Mouse (Mus musculus) CH12.LX (cell line): Measurements from ENCODE around the gene Cox17. TPM values are rescaled to one million over a fixed set of nuclear protein-coding genes. Genes with fewer than 3 reads are reported as not detected.

Source experiments
- DNase-seq: peaks from one replicate; pipeline ENCODE4 v3.0.0-alpha.2; 2013; ENCODE audit errors: extremely low read depth
- H3K27ac ChIP-seq: 2 replicates; pipeline ENCODE4 v1.5.1; 2012; ENCODE audit warnings: low read depth, mild to moderate bottlenecking, control low read depth, moderate library complexity; ENCODE audit not compliant: insufficient read depth
- H3K27me3 ChIP-seq: replicated peaks from 2 replicates; pipeline ENCODE3; 2012; ENCODE audit warnings: inconsistent platforms
- H3K36me3 ChIP-seq, 2 experiments: replicated peaks in 1 of 2; 2 replicates each; pipeline versions ENCODE3 to v1.6.1; 2012; ENCODE audit warnings: inconsistent platforms in 1 of 2, low read length in 1 of 2, mild to moderate bottlenecking in 1 of 2, mixed read lengths in 1 of 2, moderate library complexity in 1 of 2; ENCODE audit not compliant: control insufficient read depth in 1 of 2, insufficient read depth in 1 of 2
- H3K4me1 ChIP-seq, 2 experiments: 2 replicates each; pipeline ENCODE4 v1.6.1; 2012; ENCODE audit warnings: inconsistent platforms in 1 of 2, moderate library complexity in 1 of 2; ENCODE audit not compliant: insufficient read depth in 2 of 2, control insufficient read depth in 1 of 2
- H3K4me2 ChIP-seq: 2 replicates; pipeline ENCODE4 v1.6.1; 2012; ENCODE audit warnings: low read depth, mild to moderate bottlenecking, control low read depth; ENCODE audit not compliant: poor library complexity, insufficient read depth, severe bottlenecking
- H3K4me3 ChIP-seq, 3 experiments: fragments of 150-350 bp in 1 of 3; sonication (generic) in 1 of 3; replicated peaks in 1 of 3; 2 replicates each; pipeline versions ENCODE3 to v1.5.1; 2011 to 2012; ENCODE audit warnings: low read depth in 2 of 3, low read length in 2 of 3, mild to moderate bottlenecking in 2 of 3, moderate library complexity in 2 of 3, control low read depth in 1 of 3, improper control_type of control experiment in 1 of 3, inconsistent platforms in 1 of 3, mixed read lengths in 1 of 3; ENCODE audit not compliant: poor library complexity in 1 of 3
- H3K79me2 ChIP-seq: replicated peaks from 2 replicates; pipeline ENCODE4 v1.6.1; 2012; ENCODE audit warnings: mild to moderate bottlenecking, moderate library complexity; ENCODE audit not compliant: control insufficient read depth, poor library complexity, insufficient read depth, severe bottlenecking; ENCODE audit errors: extremely low read depth
- H3K9ac ChIP-seq: 2 replicates; pipeline ENCODE4 v1.6.1; 2012; ENCODE audit warnings: low read depth, mild to moderate bottlenecking, control low read depth, moderate library complexity; ENCODE audit not compliant: insufficient read depth
- H3K9me3 ChIP-seq: replicated peaks from 2 replicates; pipeline ENCODE3; 2012; ENCODE audit warnings: low read length, inconsistent platforms, mixed read lengths
- BHLHE40 ChIP-seq: IDR thresholded peaks from 2 replicates; pipeline ENCODE4 v1.6.1; 2011; ENCODE audit warnings: mild to moderate bottlenecking, low read depth, low read length, improper control_type of control experiment
- CHD1 ChIP-seq: IDR thresholded peaks from 2 replicates; pipeline ENCODE4 v1.6.1; 2012; ENCODE audit warnings: low read depth, low read length, improper control_type of control experiment, inconsistent platforms
- CHD2 ChIP-seq: IDR thresholded peaks from 2 replicates; pipeline ENCODE4 v1.6.1; 2011; ENCODE audit warnings: low read length, improper control_type of control experiment
- CTCF ChIP-seq, 2 experiments: IDR thresholded peaks in 1 of 2; conservative IDR thresholded peaks in 1 of 2; 2 replicates each; pipeline ENCODE4 v1.5.1; 2011 to 2012; ENCODE audit warnings: low read depth in 2 of 2, low read length in 2 of 2, improper control_type of control experiment in 1 of 2, inconsistent platforms in 1 of 2, mild to moderate bottlenecking in 1 of 2, moderate library complexity in 1 of 2
- E2F4 ChIP-seq: IDR thresholded peaks from 2 replicates; pipeline ENCODE4 v1.6.1; 2011; ENCODE audit warnings: low read depth, low read length, improper control_type of control experiment; ENCODE audit not compliant: insufficient replicate concordance
- ELF1 ChIP-seq: IDR thresholded peaks from 2 replicates; pipeline ENCODE4 v1.6.1; 2014; ENCODE audit warnings: low read depth, mild to moderate bottlenecking, inconsistent platforms, low read length, improper control_type of control experiment
- EP300 ChIP-seq: IDR thresholded peaks from 2 replicates; pipeline ENCODE4 v1.6.1; 2011; ENCODE audit warnings: low read length, improper control_type of control experiment
- IRF4 ChIP-seq: IDR thresholded peaks from 2 replicates; pipeline ENCODE4 v1.6.1; 2014; ENCODE audit warnings: low read depth, mild to moderate bottlenecking, inconsistent platforms, low read length, improper control_type of control experiment
- JUN ChIP-seq: IDR thresholded peaks from 2 replicates; pipeline ENCODE4 v1.6.1; 2011; ENCODE audit warnings: low read depth, mild to moderate bottlenecking, low read length, improper control_type of control experiment, moderate library complexity; ENCODE audit not compliant: insufficient read depth
- JUND ChIP-seq: conservative IDR thresholded peaks from 2 replicates; pipeline ENCODE4 v1.6.1; 2011; ENCODE audit warnings: low read depth, low read length, improper control_type of control experiment
- KAT2A ChIP-seq: IDR thresholded peaks from 2 replicates; pipeline ENCODE4 v1.6.1; 2012; ENCODE audit warnings: low read length, improper control_type of control experiment, inconsistent platforms; ENCODE audit not compliant: insufficient replicate concordance
- MAFK ChIP-seq: IDR thresholded peaks from 2 replicates; pipeline ENCODE4 v1.6.1; 2011; ENCODE audit warnings: low read length, improper control_type of control experiment; ENCODE audit not compliant: insufficient replicate concordance
- MAX ChIP-seq: IDR thresholded peaks from 2 replicates; pipeline ENCODE4 v1.6.1; 2011; ENCODE audit warnings: low read length, improper control_type of control experiment
- MXI1 ChIP-seq: IDR thresholded peaks from 2 replicates; pipeline ENCODE4 v1.6.1; 2011; ENCODE audit warnings: mild to moderate bottlenecking, low read depth, low read length, improper control_type of control experiment
- MYC ChIP-seq: IDR thresholded peaks from 2 replicates; pipeline ENCODE4 v1.6.1; 2011; ENCODE audit warnings: low read depth, mild to moderate bottlenecking, improper control_type of control experiment, low read length
- NELFE ChIP-seq: IDR thresholded peaks from 2 replicates; pipeline ENCODE4 v1.6.1; 2011; ENCODE audit warnings: low read depth, low read length, improper control_type of control experiment
- POLR2AphosphoS2 ChIP-seq: IDR thresholded peaks from 2 replicates; pipeline ENCODE4 v1.6.1; 2011; ENCODE audit warnings: low read depth, low read length, improper control_type of control experiment
- SIN3A ChIP-seq: IDR thresholded peaks from 2 replicates; pipeline ENCODE4 v1.6.1; 2012; ENCODE audit warnings: low read length, improper control_type of control experiment, inconsistent platforms
- SMC3 ChIP-seq: IDR thresholded peaks from 2 replicates; pipeline ENCODE4 v1.6.1; 2011; ENCODE audit warnings: low read depth, low read length, improper control_type of control experiment
- UBTF ChIP-seq: IDR thresholded peaks from 2 replicates; pipeline ENCODE4 v1.6.1; 2012; ENCODE audit warnings: low read depth, mild to moderate bottlenecking, inconsistent platforms, low read length, improper control_type of control experiment, moderate library complexity
- ZKSCAN1 ChIP-seq: IDR thresholded peaks from 2 replicates; pipeline ENCODE4 v1.6.1; 2012; ENCODE audit warnings: low read depth, inconsistent platforms, low read length, improper control_type of control experiment, borderline replicate concordance
- ZMIZ1 ChIP-seq: IDR thresholded peaks from 2 replicates; pipeline ENCODE4 v1.6.1; 2012; ENCODE audit warnings: low read depth, mild to moderate bottlenecking, inconsistent platforms, low read length, improper control_type of control experiment
- ZNF384 ChIP-seq: IDR thresholded peaks from 2 replicates; pipeline ENCODE4 v1.6.1; 2012; ENCODE audit warnings: low read depth, low read length, improper control_type of control experiment, inconsistent platforms
- dilution Hi-C: fragments of 300-500 bp; cut with MboI; formaldehyde crosslinking; loops from 2 replicates; pipeline ENCODE4 v1.14.3; 2020; ENCODE audit warnings: low sequenced_read_pairs; ENCODE audit not compliant: extremely low pct_unique_long_range_greater_than_20kb, extremely low pct_ligation_motif_present
- in situ Hi-C: fragments of 300-500 bp; cut with MboI; formaldehyde crosslinking; loops from 3 replicates; pipeline ENCODE4 v1.14.3; 2019; ENCODE audit warnings: low sequenced_read_pairs, low pct_ligation_motif_present, low pct_unique_long_range_greater_than_20kb, mixed read lengths
- polyA plus RNA-seq: library from polyadenylated mRNA; unstranded; fragments of >175 nt; gene quantifications from 2 replicates; pipeline ENCODE4 v1.2.1, GENCODE M21; 2012; ENCODE audit warnings: low read depth; ENCODE audit not compliant: insufficient read length
- total RNA-seq, 2 experiments: library from RNA; depleted of rRNA; stranded (reverse); fragments of 300-350 nt in 1 of 2; fragments of >200 nt in 1 of 2; gene quantifications; 2 replicates each; pipeline ENCODE4 v1.2.3; 2012 to 2014

Gene Cox17
- total and polyA plus RNA-seq, 3 experiments: 410 to 706 (median 622) TPM

DNA sequence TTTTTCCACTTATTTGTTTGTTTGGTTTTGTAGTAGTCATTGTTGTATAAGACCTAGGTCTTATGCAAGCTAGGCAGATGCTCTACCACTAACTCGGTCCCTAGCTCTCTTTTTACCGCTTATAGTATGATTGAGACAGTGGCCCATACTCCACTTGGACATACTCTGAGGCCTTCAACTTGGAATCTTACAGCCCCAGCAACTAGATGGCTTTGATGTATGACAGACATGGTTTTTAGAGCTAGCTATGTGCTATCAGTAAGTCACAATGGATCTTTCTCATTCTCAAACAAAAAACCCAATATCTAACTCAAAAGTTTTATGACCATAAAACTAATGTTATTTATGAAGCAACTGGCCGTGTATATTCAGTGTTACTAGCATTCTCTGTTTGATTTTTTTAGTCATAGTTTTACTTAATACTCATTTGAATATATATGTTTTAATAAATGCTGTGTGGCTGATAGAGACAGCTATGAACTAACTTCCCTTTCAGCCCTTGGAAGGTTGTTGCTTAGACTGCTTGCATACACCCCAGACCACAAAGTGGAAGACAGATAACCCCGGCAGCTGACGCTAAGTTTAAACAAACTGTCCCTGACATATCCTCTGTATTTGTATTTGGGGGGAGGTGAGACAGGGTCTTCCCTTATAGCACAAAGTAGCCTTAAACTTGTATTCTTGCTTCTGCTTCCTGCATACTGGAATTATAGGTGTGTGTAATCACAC lies 7.6 kb downstream of the Cox17 start:
- dilution Hi-C loops: no loop called here
- H3K36me3 ChIP-seq: peaks cover 33 to 82% of the 10 kb centered on the region in 2 experiments

DNA sequence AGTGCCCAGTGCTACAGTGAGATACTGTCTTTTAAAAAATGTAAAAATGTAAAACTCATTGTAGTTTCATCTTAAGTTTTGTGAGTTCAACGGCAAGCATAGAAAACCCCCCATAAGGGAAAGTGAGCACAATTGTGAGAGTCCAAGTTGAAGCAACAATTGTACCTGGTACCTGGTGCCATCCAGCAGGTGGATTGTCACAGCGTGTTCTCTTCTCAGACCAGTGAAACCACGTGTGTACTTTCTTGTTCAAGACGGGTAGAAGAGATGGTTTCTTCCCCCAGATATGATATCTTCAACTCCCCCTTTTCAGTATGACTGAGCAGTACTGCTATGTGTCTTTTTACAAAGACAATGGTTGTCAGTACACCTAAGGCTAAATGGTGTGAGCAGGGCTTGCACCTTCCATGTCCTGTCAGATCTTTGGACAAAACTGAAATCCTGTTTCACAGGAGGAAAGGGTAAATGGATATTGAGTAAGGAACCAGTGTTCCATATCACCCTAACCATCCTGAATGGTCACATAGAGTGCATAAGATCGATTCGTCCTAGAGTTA lies 11.5 kb downstream of the Cox17 start:
- Histone ChIP-seq H3K36me3 (peaks cover 11 to 62% of the 10 kb centered on the region in 2 experiments), H3K27ac (peak overlapping the region; percentile 59), H3K4me1 (peaks cover 19 to 55% of the 10 kb centered on the region in 2 experiments), H3K9me3 (peaks cover 2% of the 10 kb centered on the region), H3K4me3 (no peak overlapping the region), H3K9ac (peak overlapping the region; percentile 23; the same call in 1 of the 2 replicates), H3K79me2 (peaks cover 11% of the 10 kb centered on the region), H3K27me3 (no peaks in the 10 kb centered on the region), H3K4me2 (peak overlapping the region; percentile 53)
- in situ Hi-C loops (no loop called here), dilution Hi-C loops (no loop called here)
- DNase-seq: no peak
- TF ChIP-seq MYC (peak; percentile 92), IRF4 (peak; percentile 59; the same call in 1 of the 2 replicates), CTCF (conservative IDR thresholded peaks at IDR 0.05 in 1 of 2, IDR thresholded peaks at IDR 0.05 in 1 of 2; ENCODE audit: low read depth in 2 of 2, low read length in 2 of 2) (no peak), MAFK (no peak), NELFE (no peak), MAX (peak; percentile 91), EP300 (peak; percentile 54; the same call in 1 of the 2 replicates), JUND (peak; percentile 82), JUN (peak; percentile 46), SIN3A (0 out of 2 replicates have a peak, but pooled peaks have one; percentile 21), SMC3 (peak; percentile 19), CHD1 (0 out of 2 replicates have a peak, but pooled peaks have one; percentile 41), UBTF (no peak), BHLHE40 (peak; percentile 46; the same call in 1 of the 2 replicates), MXI1 (peak; percentile 86; the same call in 1 of the 2 replicates), CHD2 (0 out of 2 replicates have a peak, but pooled peaks have one; percentile 27), ELF1 (no peak)

More for the DNA sequence above, 7.6 kb downstream of the Cox17 start:
- no peak overlapping the region for H3K27ac ChIP-seq
- H3K9me3 ChIP-seq: peaks cover 2% of the 10 kb centered on the region
- H3K4me2 ChIP-seq: no peak overlapping the region
- H3K9ac ChIP-seq: no peak overlapping the region
- H3K27me3 ChIP-seq: no peaks in the 10 kb centered on the region
- peaks cover 25 to 58% of the 10 kb centered on the region in 2 experiments for H3K4me1 ChIP-seq
- H3K79me2 ChIP-seq: peaks cover 41% of the 10 kb centered on the region
- no peak for DNase-seq
- in situ Hi-C loops: no loop called here
- H3K4me3 ChIP-seq: no peak overlapping the region
- TF ChIP-seq ZMIZ1 (no peak), POLR2AphosphoS2 (peak; percentile 97), EP300 (no peak), ZKSCAN1 (no peak), KAT2A (no peak), MYC (no peak), CHD2 (0 out of 2 replicates have a peak, but pooled peaks have one; percentile 31), ZNF384 (no peak), JUND (no peak), UBTF (no peak), E2F4 (no peak)
